Mouse (Mus musculus) fibroblast of lung, adult 2 months (primary cell): ENCODE measurements around the gene Slc35c1.

Source experiments
- DNase-seq: peaks from one replicate; pipeline ENCODE4 v3.0.0-alpha.2; 2011; ENCODE audit warnings: low read depth

The Slc35c1 gene

DNA sequence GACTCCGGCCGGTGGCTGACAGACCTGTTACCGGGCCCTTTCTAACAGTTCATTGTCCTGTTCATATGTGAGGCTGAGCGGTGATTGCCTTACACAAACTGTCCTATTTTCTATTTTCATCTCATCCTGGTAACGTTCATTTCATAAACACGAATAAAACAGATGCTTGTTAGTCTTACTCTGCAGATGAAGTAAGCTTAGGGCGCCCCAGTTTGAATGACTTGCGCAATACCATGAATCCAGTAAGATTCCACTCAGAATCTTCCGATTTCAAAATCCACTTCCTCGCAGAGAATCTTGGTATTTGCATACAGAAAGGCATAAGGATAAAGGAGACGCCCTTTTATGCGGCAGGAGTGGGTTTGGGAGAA lies 26.0 kb downstream of the Slc35c1 start:
- DNase-seq: no peak

DNA sequence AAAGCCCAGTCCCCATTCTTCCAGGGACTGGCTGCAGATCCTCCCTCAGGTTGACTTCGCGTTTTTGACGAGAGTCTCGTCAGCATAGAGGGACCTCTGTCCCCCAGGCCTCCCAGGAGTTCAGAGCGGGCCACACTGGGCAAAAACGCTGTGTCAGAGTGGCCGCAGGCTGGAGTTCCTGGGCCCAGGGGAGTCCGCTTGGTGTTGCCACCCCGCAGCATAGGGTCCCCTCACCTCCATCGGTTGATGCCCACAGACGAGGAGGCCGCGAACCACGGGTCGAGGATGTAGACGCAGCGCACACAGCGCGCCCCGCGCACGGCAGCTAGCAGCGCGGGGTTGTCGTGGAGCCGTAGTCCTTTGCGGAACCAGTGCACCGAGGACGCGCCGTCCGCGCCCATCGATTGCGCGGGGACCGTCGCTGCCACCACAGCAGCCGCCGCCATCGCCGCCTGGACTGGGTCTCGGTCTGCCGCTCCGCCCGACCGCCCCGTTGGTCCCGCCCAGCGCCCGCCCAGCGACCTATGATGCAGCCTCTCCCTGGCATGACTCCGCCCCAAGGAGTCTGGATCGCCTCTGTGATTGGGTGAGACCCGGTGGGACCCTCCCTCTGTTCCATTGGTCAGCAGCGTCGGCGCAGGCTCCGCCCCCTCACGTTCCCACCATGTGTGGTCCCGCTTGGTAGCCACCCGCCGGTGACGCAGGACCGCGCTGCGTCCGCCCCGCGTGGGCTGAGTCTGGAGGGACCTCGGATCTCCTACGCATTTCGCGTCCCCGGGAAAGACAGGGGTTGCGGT lies 26.6 kb downstream of the Slc35c1 start, which contains the start of gene Cry2:
Gene Cry2, minus strand, starts transcription at position 466 of the 797 bp plus-strand sequence.
- peak; percentile 97 for DNase-seq

DNA sequence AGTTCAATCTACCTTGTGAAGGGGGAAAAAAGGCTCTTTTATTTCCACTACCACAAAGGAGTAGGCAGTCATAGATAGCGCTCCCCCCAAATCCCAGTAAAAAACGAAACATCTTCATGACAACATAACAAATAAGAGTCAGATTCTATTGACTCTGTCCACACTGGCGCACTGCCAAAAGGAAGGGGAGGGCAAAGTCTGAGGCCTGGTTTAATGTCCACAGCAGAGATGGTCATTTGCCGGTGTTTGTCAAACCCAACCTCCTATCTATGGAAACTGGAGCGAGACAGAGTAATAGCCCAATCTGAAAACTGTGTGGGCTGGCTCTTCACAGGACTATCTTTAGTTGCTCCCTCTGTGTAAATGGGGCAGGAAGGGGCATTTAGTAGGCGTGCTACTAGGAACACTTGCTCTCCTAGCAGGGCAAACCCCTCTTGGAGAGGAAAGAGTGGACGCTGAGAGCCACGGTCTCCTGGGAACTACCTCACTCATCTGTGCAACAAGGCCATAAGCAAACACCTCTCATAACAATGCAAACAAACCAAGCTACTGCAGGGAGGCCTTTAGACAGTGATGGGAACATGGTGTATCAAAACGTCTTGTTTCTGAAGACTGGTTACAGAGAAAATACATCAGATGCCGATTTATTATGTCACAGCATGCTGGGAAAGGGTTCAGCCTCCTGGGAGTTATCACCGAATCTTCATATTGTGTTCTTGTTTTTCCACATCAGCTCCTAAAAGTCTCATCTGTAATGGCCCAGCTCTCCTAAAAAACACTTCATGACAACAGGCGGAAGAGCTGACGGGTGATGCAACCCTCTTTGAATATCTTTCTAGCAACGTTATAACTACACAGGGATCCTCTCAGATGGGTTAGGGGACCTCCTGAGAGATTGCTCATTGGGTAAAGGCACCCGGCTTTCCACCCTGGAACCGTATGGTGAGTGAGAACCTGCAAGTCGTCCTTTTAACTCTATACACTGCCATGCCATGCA lies 27.7 kb downstream of the Slc35c1 start:
- no peak for DNase-seq

DNA sequence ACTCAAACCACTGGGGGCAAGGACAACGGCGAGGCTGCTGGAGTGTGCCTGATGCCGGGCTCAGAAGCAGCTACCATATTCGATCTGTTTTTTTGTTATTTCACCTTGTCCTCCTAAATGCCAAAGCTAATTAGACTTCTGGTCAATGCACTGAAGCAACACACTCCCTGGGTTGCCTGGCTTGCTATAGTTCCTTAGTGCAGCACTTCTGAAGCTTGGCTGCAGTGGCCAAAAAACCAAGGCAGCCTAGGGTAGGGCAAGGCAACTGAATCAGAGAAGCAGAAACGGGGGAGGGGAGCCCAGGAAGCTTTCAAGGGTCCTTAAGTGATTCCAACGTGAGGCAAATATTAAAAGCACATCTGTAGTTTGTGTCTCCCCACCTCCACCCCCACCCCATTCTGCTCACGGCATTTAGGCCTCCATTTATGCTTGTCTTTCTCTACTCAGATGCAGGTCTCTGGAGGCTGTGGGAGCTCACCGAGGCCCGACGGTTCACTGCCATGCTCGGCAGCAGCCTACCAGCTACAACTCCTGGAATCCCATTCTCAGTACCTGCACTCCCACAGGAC lies 28.6 kb downstream of the Slc35c1 start:
- no peak for DNase-seq

DNA sequence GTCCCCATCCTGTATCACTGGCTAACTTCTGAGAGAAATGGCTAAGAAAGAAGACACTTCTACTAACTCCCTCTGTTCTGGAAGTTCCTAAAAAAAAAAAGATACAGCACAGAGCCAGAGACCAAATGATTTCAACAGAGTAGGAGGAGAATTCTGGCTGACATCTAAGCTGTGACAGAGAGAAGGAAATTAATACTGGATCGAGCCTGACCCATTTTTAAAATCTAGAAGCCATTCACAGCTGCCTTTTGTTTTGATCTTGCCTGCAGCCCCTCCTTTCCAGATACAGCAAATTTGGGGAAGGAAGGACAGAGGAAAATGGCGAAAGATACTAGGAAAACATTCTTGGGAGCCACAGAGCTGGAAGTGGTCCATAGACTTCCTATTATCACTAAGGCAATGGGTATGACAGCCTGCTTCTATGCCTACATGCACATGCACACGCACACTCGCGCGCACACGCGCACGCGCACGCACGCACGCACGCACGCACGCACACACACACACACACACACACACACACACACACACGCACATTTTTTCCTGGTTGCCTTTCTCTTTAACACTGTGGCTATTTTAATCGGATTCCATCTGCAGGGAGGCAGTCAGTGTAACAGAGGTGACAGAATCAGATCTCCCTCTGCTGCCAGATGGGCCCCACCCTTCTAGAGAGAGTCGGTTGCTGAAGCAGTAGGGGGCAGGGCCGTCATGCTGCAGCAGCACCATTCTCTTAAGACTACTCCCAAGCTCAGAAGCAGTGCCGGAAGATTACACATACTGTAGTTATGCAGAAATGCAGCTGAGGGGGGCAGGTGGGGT lies 29.4 kb downstream of the Slc35c1 start:
- no peak for DNase-seq

DNA sequence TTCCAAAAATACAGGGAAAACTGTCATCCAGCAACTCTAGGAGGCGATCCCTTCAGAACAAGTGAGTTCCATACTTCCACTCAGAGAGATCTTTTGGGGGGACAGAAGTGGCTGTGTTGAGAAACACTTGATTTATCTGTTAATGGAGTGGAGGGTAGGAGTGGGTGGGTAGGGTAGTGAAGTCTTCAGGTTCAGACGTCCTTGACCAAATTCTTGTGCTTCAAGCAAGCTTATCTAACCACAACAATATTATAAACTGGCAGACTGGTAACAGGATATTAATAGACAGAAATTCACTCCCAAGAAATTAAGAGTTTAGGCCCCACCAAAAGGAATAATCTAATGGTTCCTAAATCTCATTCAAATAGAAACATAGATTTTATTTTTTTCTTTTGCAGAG lies 30.2 kb downstream of the Slc35c1 start:
- no peak for DNase-seq

DNA sequence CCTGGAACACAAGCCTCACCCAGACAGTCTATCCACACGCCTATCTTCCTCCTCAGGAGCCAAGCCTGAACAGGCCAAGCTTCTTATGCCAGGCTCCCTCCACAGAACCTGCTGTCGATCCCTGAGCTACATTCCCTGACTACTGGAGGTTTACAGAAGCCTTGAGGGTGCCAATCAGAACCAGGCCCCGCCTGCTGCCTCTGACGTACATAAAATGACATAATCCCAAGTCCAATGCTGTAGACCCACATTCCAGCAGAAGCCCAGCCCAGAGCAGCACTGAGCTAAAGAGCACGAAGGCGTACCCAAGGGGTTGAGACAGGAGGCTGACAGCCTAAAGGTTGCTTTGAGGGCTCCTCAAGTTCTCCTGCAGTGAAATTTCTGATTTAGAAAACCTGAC lies 32.5 kb downstream of the Slc35c1 start:
- no peak for DNase-seq

DNA sequence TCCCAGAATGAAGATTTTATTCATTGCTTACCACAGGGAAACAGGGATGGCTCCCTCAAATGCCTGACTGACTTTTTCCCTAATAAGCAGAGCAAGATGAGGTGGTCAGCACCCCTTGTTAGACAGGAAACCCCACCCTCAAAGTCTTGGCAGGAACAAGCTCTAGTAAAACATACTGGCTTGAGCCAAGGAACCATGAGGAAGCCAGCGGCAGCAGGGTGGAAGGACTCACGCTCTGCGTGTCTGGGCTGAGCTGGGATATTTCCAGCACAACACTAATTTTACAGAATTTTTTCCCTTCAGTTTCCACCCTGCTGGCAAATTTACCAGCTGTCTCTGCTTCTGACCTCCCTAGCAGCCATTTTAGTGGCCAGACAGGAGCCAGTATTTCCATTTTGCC lies 33.9 kb downstream of the Slc35c1 start:
- DNase-seq: peak; percentile 93

DNA sequence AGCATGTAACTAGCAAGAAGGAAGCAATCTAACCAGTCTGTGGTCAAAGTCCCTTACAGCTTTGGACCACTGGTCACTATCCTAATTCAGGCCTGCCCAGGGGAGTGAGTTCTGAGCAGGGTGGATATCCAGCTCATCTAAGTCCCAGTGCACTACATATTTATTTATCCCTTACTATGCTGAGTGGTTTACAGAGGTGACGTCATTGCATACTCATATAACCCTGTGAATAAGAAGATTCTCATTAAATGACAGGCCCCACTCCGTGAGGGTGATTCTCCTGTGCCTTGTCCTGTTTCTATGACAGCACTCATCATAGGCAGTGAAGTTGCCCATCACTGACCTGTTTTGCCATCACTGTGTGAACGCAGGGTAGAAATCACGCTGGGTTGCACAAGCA lies 35.0 kb downstream of the Slc35c1 start:
- no peak for DNase-seq

DNA sequence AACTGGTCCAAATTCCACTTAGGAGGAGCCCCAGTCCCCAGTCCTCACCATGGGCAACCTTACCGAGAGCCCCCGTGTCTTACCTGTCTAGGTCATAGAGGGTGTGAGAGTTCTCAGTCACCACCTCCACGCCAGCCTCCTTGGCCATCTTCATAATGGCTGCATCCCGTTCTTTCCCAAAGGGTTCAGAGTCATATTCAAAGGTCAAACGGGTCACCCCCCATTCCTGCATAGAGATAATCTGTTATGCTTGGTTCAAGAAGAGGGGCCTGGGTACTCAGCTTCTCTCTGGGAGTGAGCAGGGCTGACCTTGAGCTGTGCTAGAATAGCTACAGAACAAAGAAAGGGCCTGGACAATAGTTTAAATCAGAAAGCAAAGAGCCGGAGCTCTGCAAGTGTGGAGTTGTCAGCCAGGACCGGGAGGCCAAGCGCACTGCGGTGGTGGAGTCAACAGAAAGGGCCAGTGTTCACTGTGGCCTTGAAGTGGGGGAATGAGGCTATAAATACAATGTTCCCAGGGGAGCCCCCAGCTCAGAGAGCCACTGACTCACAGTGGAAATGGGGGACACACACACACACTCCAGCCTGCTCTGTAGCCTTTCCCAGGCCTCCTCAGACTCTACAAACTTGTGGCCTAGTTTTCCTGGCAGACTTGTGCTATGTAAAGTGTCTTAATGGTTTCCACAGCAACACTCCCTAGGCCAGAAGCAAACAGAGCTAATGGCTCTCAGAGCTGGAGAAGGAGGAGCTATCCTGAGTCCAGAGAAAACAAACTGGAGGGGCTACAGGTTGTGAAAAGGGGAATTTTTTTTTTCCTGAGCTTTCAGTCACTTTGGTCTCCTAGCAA lies 35.7 kb downstream of the Slc35c1 start:
- DNase-seq: peak; percentile 95

DNA sequence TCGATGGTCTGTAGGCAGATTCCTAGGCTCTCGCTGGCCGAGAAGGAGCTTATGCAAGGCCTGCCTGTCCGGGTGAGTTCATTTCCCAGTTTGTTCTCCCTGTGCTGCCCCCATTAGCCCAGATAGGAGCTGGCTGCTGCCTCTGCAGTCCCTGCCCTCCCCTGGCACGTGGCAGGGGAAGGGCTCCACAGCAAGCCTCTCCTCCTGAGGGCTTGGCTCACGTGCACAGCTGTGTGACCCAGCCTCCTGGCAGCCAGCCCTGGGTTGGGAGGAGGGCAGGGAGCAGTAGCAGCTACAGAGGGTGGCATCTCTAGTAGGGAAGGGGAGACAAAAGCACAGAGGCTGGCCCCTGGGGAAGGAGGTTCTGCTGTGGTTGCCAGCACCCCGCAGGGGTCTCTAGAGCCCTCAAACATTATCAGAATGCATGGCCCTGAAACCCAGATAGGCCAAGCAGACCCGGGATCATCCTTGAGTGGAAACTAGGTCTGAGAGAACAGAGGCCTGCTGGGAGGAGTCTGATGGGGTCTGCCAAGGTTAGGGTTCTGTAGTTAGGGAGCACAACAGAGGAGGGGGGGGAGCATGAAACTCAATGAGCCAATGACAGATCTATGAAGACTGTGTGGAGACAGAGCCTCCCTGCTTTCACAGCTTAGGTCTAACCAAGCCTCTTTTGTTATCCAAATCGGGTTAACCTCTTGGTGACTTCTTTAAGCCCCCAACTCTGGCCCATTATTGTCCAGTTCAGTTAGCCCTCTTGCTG lies 36.5 kb downstream of the Slc35c1 start:
- peak; percentile 86 for DNase-seq

DNA sequence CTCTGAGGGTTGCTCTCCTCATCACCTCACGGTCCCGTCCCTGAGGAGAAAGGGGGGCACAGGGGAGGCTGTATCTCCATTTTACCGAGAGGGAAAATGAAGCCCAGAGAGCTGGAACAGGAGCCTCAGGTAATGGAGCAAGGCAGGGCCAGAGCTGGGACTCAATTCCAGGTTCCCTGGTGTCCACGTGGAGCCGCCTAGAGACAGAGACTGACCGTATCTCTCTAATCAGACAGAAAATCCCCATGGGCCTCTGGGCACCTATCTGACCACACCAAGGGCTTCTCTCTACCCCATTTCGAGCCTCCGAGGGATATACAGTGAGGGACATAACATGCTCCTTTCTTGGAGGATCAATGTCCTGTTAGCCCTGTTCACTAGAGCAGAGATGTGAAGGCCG lies 37.2 kb downstream of the Slc35c1 start:
- DNase-seq: no peak

DNA sequence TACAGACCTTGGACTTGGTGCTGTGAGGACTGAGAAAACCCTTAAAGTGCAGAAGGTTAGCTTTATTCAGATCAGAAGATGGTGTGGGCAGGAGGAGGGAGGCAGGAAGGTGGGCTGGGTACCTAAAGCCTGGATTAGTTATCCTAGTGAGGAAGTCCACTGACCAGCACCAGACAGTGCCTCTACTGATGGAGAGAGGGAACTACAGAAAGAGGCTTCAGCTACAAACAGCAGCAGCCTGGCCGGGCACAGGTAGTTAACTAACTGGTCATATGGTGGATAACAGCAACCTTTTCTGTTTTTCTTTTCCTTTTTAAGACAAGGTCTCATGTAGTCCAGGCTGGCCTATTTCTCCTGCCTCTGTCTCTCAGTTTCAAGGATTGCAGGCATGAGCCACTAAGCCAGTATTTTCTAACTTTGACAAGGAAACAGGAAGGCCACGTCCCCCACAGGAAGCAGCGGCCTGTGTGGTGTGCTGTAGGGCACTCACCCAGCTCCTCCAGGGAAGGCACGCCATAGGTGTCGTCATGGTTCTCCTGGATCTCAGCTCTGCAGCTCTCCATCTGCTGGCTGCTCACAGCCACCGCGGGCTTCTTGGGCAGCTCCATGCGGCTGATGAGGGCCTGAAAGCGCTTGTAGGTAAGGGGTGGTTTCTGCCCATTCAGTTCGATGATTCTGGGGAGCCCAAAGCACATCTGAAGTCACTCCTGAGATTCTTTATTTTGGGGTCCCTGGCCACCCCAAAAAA lies 37.8 kb downstream of the Slc35c1 start:
- DNase-seq: no peak

DNA sequence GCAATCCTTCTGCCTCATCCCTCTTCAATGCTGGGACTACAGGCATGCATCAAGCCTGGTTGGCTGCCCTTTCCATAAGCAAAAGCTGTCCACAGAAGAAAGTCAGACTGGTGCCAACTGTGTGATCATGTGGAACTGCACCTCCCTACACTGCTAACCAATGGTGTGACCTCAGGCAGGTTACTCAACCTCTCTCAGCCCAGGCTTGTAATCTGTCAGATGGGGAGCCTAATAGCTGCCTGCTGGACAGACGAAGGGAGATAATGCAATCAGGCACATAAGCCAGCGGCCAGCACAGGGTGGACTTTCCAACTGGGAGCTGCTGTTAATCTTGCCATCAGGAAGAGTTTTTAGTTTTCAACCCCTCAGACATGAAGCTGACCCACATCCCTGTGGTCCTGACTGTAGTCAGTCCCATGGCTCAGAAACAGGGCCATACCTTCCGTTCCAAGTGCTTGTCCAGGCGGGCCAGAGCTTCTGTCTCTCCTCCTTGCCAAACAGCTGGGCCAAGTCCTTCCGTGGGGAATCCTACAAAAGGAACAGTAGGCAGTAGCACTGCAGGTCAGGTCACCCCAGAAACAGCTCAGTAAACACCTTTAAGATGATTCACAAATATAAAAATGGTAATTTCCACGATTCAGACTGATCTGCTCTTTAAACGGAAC lies 38.5 kb downstream of the Slc35c1 start:
- DNase-seq: no peak

DNA sequence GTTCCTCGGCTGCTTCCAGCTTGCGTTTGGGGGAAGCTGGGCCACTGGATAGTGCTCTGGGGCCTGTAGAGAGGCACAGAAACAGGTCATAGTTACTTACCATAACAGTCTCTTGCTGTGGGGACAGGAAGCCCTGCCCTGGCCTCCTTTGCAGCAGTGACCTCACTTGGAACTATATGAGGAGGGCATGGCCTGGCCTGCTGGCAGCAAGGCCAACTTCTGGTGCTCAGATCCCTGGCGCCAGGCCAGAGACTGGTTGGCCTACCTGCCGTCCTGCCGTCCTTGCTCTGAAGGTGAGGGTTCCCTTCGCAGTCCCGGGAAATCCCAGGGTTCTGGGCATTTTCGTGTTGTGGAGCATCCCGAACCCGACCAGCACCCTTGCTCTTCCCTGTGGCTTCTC lies 48.6 kb downstream of the Slc35c1 start:
- no peak for DNase-seq

DNA sequence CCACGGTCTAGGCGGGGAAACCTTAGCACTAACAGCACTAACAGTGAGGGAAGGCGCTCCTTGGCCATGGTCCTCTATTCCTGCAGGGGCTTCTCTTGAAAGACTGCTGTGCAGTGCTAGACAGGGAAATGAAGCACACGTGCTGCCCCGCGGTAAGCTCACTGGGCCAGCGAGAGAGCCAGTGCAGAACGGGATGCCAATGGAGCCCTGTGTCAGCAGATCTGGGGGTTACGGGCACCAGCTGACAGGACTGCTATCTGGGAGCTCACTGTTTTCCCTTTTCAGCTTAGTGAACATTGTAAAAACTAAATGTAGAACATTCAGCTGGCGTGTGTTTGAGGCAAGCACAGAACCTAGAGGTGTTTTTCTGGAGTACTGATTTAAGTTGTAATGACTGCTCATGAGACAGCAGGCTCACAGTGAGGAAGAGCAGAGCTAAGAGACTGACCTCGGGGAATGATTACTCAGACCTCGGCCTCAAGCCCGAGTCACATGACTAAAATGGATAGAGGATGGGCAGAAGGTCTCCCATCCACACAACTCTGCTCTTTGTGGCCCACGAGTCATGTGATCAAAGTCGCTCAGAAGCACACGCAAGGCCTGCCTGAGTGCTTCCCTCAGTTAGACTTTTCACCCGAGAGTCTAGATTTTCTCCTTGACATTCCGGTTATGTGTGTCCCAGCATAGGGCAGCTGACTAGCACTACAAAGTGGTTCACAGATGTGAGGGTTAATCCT lies 51.9 kb downstream of the Slc35c1 start:
- DNase-seq: no peak

DNA sequence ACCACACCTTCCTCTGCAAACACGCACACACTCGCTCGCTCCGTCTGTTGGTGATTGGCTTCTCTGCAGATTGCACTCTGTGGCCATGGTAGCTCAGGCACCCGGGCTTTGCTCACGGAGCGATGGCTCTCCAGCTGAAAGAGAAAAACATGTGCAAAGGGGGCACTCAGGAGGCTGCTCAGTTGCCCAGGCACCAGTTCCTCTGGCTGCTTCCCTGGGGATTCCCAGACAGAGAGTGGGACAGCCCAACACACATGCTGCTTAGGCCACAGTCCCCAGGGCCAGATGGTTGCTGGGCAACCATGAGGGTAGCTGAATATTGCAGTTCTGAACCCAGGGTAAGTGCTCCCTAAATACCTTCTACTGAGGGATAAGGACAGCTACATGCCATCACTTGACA lies 54.7 kb downstream of the Slc35c1 start:
- no peak for DNase-seq

DNA sequence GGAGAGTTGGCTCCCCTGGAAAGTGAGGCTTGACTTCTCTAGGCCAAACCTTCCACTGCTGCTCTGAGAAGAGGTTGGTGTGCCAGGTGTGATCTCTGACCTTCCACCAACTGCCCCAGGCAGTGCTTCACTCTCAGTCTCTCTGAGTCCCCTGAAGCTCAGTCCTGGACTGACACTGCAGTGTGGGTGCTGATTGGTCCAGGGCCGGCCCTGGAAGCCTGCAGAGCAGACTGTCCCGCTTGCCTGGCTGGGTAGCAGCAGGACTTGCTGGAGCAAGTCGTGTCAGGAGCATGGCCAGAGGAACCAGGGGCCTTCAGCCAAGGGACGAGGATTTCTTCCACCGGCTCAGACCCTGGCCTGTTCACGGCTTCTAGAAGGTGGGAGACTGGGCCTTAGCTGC lies 55.6 kb downstream of the Slc35c1 start:
- DNase-seq: no peak
